Mouse (Mus musculus) olfactory bulb, adult 2 months (tissue): ENCODE measurements around the gene Lrmda. TPM values are rescaled to one million over a fixed set of nuclear protein-coding genes. Genes with fewer than 3 reads are reported as not detected.

ENCODE experiments used
- H3K27ac ChIP-seq: fragments of 200-500 bp; 2 replicates; pipeline ENCODE4 v1.5.1; 2012; ENCODE audit warnings: low read depth, low read length; ENCODE audit not compliant: insufficient read depth
- H3K4me1 ChIP-seq: fragments of 200-500 bp; 2 replicates; pipeline ENCODE4 v1.6.1; 2012; ENCODE audit warnings: low read length; ENCODE audit not compliant: control insufficient read depth, insufficient read depth
- H3K4me3 ChIP-seq: fragments of 200-500 bp; 2 replicates; pipeline ENCODE4 v1.5.1; 2012; ENCODE audit warnings: mild to moderate bottlenecking, low read depth, low read length, moderate library complexity; ENCODE audit not compliant: insufficient read depth
- CTCF ChIP-seq: fragments of 200-500 bp; IDR thresholded peaks from 2 replicates; pipeline ENCODE4 v1.5.1; 2012; ENCODE audit warnings: low read depth, mild to moderate bottlenecking, low read length, moderate library complexity; ENCODE audit not compliant: insufficient read depth
- POLR2A ChIP-seq: fragments of 200-500 bp; IDR thresholded peaks from 2 replicates; pipeline ENCODE4 v1.6.1; 2012; ENCODE audit warnings: mild to moderate bottlenecking, low read depth, low read length, moderate library complexity; ENCODE audit not compliant: insufficient read depth
- WGBS: fragments of 180-500 bp; shearing (Covaris S2); methylation state at CpG from one replicate; pipeline ENCODE4 v1.1.7; 2018; 5-methylcytosine and 5-hydroxymethylcytosine counted together
- polyA plus RNA-seq: library from polyadenylated mRNA; stranded (reverse); fragments of >200 nt; gene quantifications from 2 replicates; pipeline ENCODE4 v1.2.4, GENCODE M21; 2012; ENCODE audit warnings: low replicate concordance; ENCODE audit not compliant: missing spikeins, insufficient read depth, insufficient read length

The Lrmda gene
- polyA plus RNA-seq, 1 experiment: not detected

- Histone ChIP-seq H3K4me3 (no peak overlapping the region), H3K4me1 (no peaks in the 10 kb centered on the region), H3K27ac (no peak overlapping the region)
- no peak for TF ChIP-seq POLR2A
- TF ChIP-seq CTCF: no peak
- 56% methylated on average over 1 of the region's 1 CpGs for WGBS
These were observed 940.7 kb downstream of the Lrmda start for GRCm38 (mm10) chr14:22960166-22960565.

- TF ChIP-seq CTCF: no peak
- no peak for TF ChIP-seq POLR2A
- Histone ChIP-seq H3K4me1 (no peaks in the 10 kb centered on the region; the same call in 1 of the 2 replicates), H3K27ac (no peak overlapping the region), H3K4me3 (no peak overlapping the region)
- 36% methylated on average over 9 of the region's 9 CpGs for WGBS
These were observed 945.5 kb downstream of the Lrmda start for GRCm38 (mm10) chr14:22964796-22965660.

- Histone ChIP-seq H3K27ac (no peak overlapping the region), H3K4me1 (no peaks in the 10 kb centered on the region; the same call in 1 of the 2 replicates), H3K4me3 (no peak overlapping the region)
- 82% methylated on average over 5 of the region's 5 CpGs for WGBS
- TF ChIP-seq POLR2A (no peak), CTCF (no peak)
These were observed 949.2 kb downstream of the Lrmda start for GRCm38 (mm10) chr14:22968705-22969104.

GRCm38 (mm10) chr14:22986736-22987135 lies 967.2 kb downstream of the Lrmda start:
- WGBS: 70% methylated on average over 2 of the region's 2 CpGs
- no peak for TF ChIP-seq CTCF
- TF ChIP-seq POLR2A: no peak
- Histone ChIP-seq H3K27ac (no peak overlapping the region), H3K4me1 (no peaks in the 10 kb centered on the region), H3K4me3 (no peak overlapping the region)

GRCm38 (mm10) chr14:22988090-22988669 lies 968.7 kb downstream of the Lrmda start:
- Histone ChIP-seq H3K4me1 (no peaks in the 10 kb centered on the region), H3K27ac (no peak overlapping the region), H3K4me3 (no peak overlapping the region)
- TF ChIP-seq POLR2A: no peak
- 86% methylated on average over 3 of the region's 3 CpGs for WGBS

GRCm38 (mm10) chr14:22995184-22995935 lies 975.8 kb downstream of the Lrmda start:
- Histone ChIP-seq H3K27ac (no peak overlapping the region), H3K4me3 (no peak overlapping the region), H3K4me1 (no peaks in the 10 kb centered on the region)
- WGBS: 81% methylated on average over 8 of the region's 8 CpGs
- TF ChIP-seq CTCF (no peak), POLR2A (no peak)

GRCm38 (mm10) chr14:22998906-22999305 lies 979.4 kb downstream of the Lrmda start:
- Histone ChIP-seq H3K4me1 (no peaks in the 10 kb centered on the region), H3K27ac (no peak overlapping the region), H3K4me3 (no peak overlapping the region)
- 92% methylated on average over 3 of the region's 3 CpGs for WGBS
- TF ChIP-seq POLR2A (no peak), CTCF (no peak)

- Histone ChIP-seq H3K27ac (no peak overlapping the region), H3K4me1 (no peaks in the 10 kb centered on the region), H3K4me3 (no peak overlapping the region)
- TF ChIP-seq CTCF: no peak
- no peak for TF ChIP-seq POLR2A
- 80% methylated on average over 1 of the region's 1 CpGs for WGBS
These were observed 992.5 kb downstream of the Lrmda start for GRCm38 (mm10) chr14:23011989-23012388.

- WGBS: 66% methylated on average over 2 of the region's 2 CpGs
- TF ChIP-seq CTCF (no peak), POLR2A (no peak)
- Histone ChIP-seq H3K4me3 (no peak overlapping the region), H3K4me1 (no peaks in the 10 kb centered on the region), H3K27ac (no peak overlapping the region)
These were observed 995.3 kb downstream of the Lrmda start for GRCm38 (mm10) chr14:23014747-23015286.
